Mouse (Mus musculus) kidney, embryonic 16.5 days (tissue): ENCODE results near the gene Spon1. TPM values are rescaled to one million over a fixed set of nuclear protein-coding genes. Genes with fewer than 3 reads are reported as not detected.

Experiments
- ATAC-seq: fragments of 200-750 bp; cut with Nextera tagmentation; 2 replicates; pipeline ENCODE4 v1.8.0; 2017; ENCODE audit warnings: moderate TSS enrichment; ENCODE audit not compliant: low FRiP score, low TSS enrichment
- H3K27ac ChIP-seq: fragments of 300-500 bp; sonication (generic); 2 replicates; pipeline ENCODE4 v1.5.1; 2014; ENCODE audit warnings: low read length
- H3K27me3 ChIP-seq: fragments of 300-500 bp; sonication (generic); 2 replicates; pipeline ENCODE4 v1.6.1; 2014; ENCODE audit warnings: low read length, control low read depth, mixed read lengths; ENCODE audit not compliant: insufficient read depth
- H3K36me3 ChIP-seq: fragments of 300-500 bp; sonication (generic); 2 replicates; pipeline ENCODE4 v1.6.1; 2014; ENCODE audit warnings: low read length, control low read depth, mixed read lengths; ENCODE audit not compliant: insufficient read depth
- H3K4me1 ChIP-seq: fragments of 300-500 bp; sonication (generic); 2 replicates; pipeline ENCODE4 v1.6.1; 2014; ENCODE audit warnings: low read length, control low read depth, mixed read lengths; ENCODE audit not compliant: insufficient read depth
- H3K4me2 ChIP-seq: fragments of 300-500 bp; sonication (generic); replicated peaks from 2 replicates; pipeline ENCODE4 v1.6.1; 2014; ENCODE audit warnings: low read depth, low read length
- H3K4me3 ChIP-seq: fragments of 300-500 bp; sonication (generic); 2 replicates; pipeline ENCODE4 v1.5.1; 2014; ENCODE audit warnings: mild to moderate bottlenecking, low read length
- H3K9ac ChIP-seq: fragments of 300-500 bp; sonication (generic); replicated peaks from 2 replicates; pipeline ENCODE4 v1.6.1; 2014; ENCODE audit warnings: low read length
- H3K9me3 ChIP-seq: fragments of 300-500 bp; sonication (generic); 2 replicates; pipeline ENCODE4 v1.6.1; 2016; ENCODE audit warnings: low read length, control low read depth
- WGBS: fragments of 180-500 bp; shearing (Covaris S2); extraction: QIAGEN DNeasy Blood & Tissue Kit; methylation state at CpG from one replicate; pipeline ENCODE4 v1.1.7; 2014; 5-methylcytosine and 5-hydroxymethylcytosine counted together
- polyA plus RNA-seq: library from polyadenylated mRNA; unstranded; fragments of >200 nt; fragmentation: Nextera tagmentation; extraction: Ambion mirVana; gene quantifications from 2 replicates; pipeline ENCODE4 v1.2.1, GENCODE M21; 2015

Spon1 gene
- polyA plus RNA-seq, 1 experiment from 2014 or later: 13.7 TPM

- no peak overlapping the region for H3K4me3 ChIP-seq
- no peak for ATAC-seq
- H3K27ac ChIP-seq: no peak overlapping the region
- no peak overlapping the region for H3K9ac ChIP-seq
- 71% methylated on average over 21 of the region's 21 CpGs for WGBS
- no peaks in the 10 kb centered on the region for H3K36me3 ChIP-seq
- H3K9me3 ChIP-seq: no peaks in the 10 kb centered on the region
- peaks cover 14% of the 10 kb centered on the region for H3K4me1 ChIP-seq
- H3K4me2 ChIP-seq: no peak overlapping the region
- no peaks in the 10 kb centered on the region for H3K27me3 ChIP-seq
These were observed 316.0 kb downstream of the Spon1 start for GRCm38 (mm10) chr7:114081633-114082420.

GRCm38 (mm10) chr7:114083088-114083487 is 317.3 kb downstream of the Spon1 start:
- H3K36me3 ChIP-seq: no peaks in the 10 kb centered on the region
- H3K4me3 ChIP-seq: no peak overlapping the region
- no peak overlapping the region for H3K27ac ChIP-seq
- no peak overlapping the region for H3K4me2 ChIP-seq
- H3K27me3 ChIP-seq: no peaks in the 10 kb centered on the region
- peaks cover 26% of the 10 kb centered on the region for H3K4me1 ChIP-seq
- no peak for ATAC-seq
- WGBS: 81% methylated on average over 2 of the region's 2 CpGs
- no peak overlapping the region for H3K9ac ChIP-seq
- H3K9me3 ChIP-seq: no peaks in the 10 kb centered on the region

GRCm38 (mm10) chr7:114083760-114084159 is 318.0 kb downstream of the Spon1 start:
- peaks cover 29% of the 10 kb centered on the region for H3K4me1 ChIP-seq
- H3K4me3 ChIP-seq: no peak overlapping the region
- no peak overlapping the region for H3K9ac ChIP-seq
- ATAC-seq: no peak
- 59% methylated on average over 3 of the region's 3 CpGs for WGBS
- H3K4me2 ChIP-seq: no peak overlapping the region
- H3K9me3 ChIP-seq: no peaks in the 10 kb centered on the region
- H3K27ac ChIP-seq: no peak overlapping the region
- H3K27me3 ChIP-seq: no peaks in the 10 kb centered on the region
- H3K36me3 ChIP-seq: no peaks in the 10 kb centered on the region

- WGBS: 49% methylated on average over 6 of the region's 6 CpGs
- peaks cover 34% of the 10 kb centered on the region for H3K4me1 ChIP-seq
These were observed 320.4 kb downstream of the Spon1 start for GRCm38 (mm10) chr7:114086021-114086710.

GRCm38 (mm10) chr7:114087341-114087740 is 321.5 kb downstream of the Spon1 start:
- H3K4me1 ChIP-seq: peaks cover 34% of the 10 kb centered on the region
- WGBS: 40% methylated on average over 6 of the region's 6 CpGs
- no peaks in the 10 kb centered on the region for H3K27me3 ChIP-seq
- H3K27ac ChIP-seq: no peak overlapping the region
- H3K9me3 ChIP-seq: no peaks in the 10 kb centered on the region
- no peak overlapping the region for H3K4me2 ChIP-seq
- ATAC-seq: no peak
- H3K9ac ChIP-seq: no peak overlapping the region
- H3K36me3 ChIP-seq: no peaks in the 10 kb centered on the region
- no peak overlapping the region for H3K4me3 ChIP-seq

More at GRCm38 (mm10) chr7:114086021-114086710, 320.4 kb downstream of the Spon1 start:
- Histone ChIP-seq H3K4me3 (no peak overlapping the region), H3K36me3 (no peaks in the 10 kb centered on the region), H3K4me2 (no peak overlapping the region), H3K9me3 (no peaks in the 10 kb centered on the region), H3K27me3 (no peaks in the 10 kb centered on the region), H3K27ac (0 out of 2 replicates have a peak overlapping the region, but pooled peaks have one; percentile 41), H3K9ac (no peak overlapping the region)
- ATAC-seq: peak; percentile 22; the same call in 1 of the 2 replicates

- Histone ChIP-seq H3K4me2 (no peak overlapping the region), H3K27ac (no peak overlapping the region)
- WGBS: 18% methylated on average over 11 of the region's 11 CpGs
These were observed 322.2 kb downstream of the Spon1 start for GRCm38 (mm10) chr7:114087986-114088385.

GRCm38 (mm10) chr7:114088918-114089317 is 323.1 kb downstream of the Spon1 start:
- H3K36me3 ChIP-seq: no peaks in the 10 kb centered on the region
- H3K27ac ChIP-seq: no peak overlapping the region
- no peak overlapping the region for H3K4me2 ChIP-seq
- no peak overlapping the region for H3K9ac ChIP-seq
- no peaks in the 10 kb centered on the region for H3K9me3 ChIP-seq
- no peaks in the 10 kb centered on the region for H3K27me3 ChIP-seq
- no peak overlapping the region for H3K4me3 ChIP-seq
- 54% methylated on average over 5 of the region's 5 CpGs for WGBS
- no peak for ATAC-seq
- H3K4me1 ChIP-seq: peaks cover 40% of the 10 kb centered on the region

More at GRCm38 (mm10) chr7:114087986-114088385, 322.2 kb downstream of the Spon1 start:
- no peak for ATAC-seq
- H3K4me3 ChIP-seq: no peak overlapping the region
- no peak overlapping the region for H3K9ac ChIP-seq
- H3K9me3 ChIP-seq: no peaks in the 10 kb centered on the region
- H3K27me3 ChIP-seq: no peaks in the 10 kb centered on the region
- peaks cover 34% of the 10 kb centered on the region for H3K4me1 ChIP-seq
- H3K36me3 ChIP-seq: no peaks in the 10 kb centered on the region

- no peaks in the 10 kb centered on the region for H3K9me3 ChIP-seq
- 77% methylated on average over 3 of the region's 3 CpGs for WGBS
- H3K4me2 ChIP-seq: no peak overlapping the region
- H3K36me3 ChIP-seq: no peaks in the 10 kb centered on the region
- no peak overlapping the region for H3K4me3 ChIP-seq
- ATAC-seq: no peak
- no peaks in the 10 kb centered on the region for H3K27me3 ChIP-seq
- H3K27ac ChIP-seq: no peak overlapping the region
- peaks cover 48% of the 10 kb centered on the region for H3K4me1 ChIP-seq
- no peak overlapping the region for H3K9ac ChIP-seq
These were observed 324.4 kb downstream of the Spon1 start for GRCm38 (mm10) chr7:114090231-114090630.

- ATAC-seq: no peak
- H3K9me3 ChIP-seq: no peaks in the 10 kb centered on the region
- H3K4me3 ChIP-seq: no peak overlapping the region
- H3K4me2 ChIP-seq: no peak overlapping the region
- H3K9ac ChIP-seq: no peak overlapping the region
- H3K27me3 ChIP-seq: no peaks in the 10 kb centered on the region
- H3K36me3 ChIP-seq: no peaks in the 10 kb centered on the region
- peaks cover 44% of the 10 kb centered on the region for H3K4me1 ChIP-seq
- 67% methylated on average over 10 of the region's 10 CpGs for WGBS
- H3K27ac ChIP-seq: no peak overlapping the region
These were observed 325.2 kb downstream of the Spon1 start for GRCm38 (mm10) chr7:114090892-114091545.
